Mouse (Mus musculus): ENCODE results near the gene Cdh15.
A peak's percentile ranks its signal among the peaks of the same experiment; 100 is the strongest.

Gene Cdh15

GRCm38 (mm10) chr8:122897200-122897599 is 49.4 kb downstream of the Cdh15 start:
- no peak for DNase-seq

- DNase-seq, result no peak
These were observed 50.3 kb downstream of the Cdh15 start for GRCm38 (mm10) chr8:122898018-122898417.

- DNase-seq, result no peak
These were observed 50.7 kb downstream of the Cdh15 start for GRCm38 (mm10) chr8:122898473-122898872.

- no peak for DNase-seq
These were observed 51.3 kb downstream of the Cdh15 start for GRCm38 (mm10) chr8:122899085-122899484.

GRCm38 (mm10) chr8:122901476-122901875 is 53.7 kb downstream of the Cdh15 start:
- DNase-seq, result no peak

- DNase-seq, result no peak
These were observed 54.2 kb downstream of the Cdh15 start for GRCm38 (mm10) chr8:122901892-122902515.

- no peak for DNase-seq
These were observed 54.8 kb downstream of the Cdh15 start for GRCm38 (mm10) chr8:122902581-122902980.

GRCm38 (mm10) chr8:122903002-122903401 is 55.2 kb downstream of the Cdh15 start:
- no peak for DNase-seq

- no peak for DNase-seq
These were observed 56.7 kb downstream of the Cdh15 start for GRCm38 (mm10) chr8:122904496-122904895.

- no peak for DNase-seq
These were observed 57.6 kb downstream of the Cdh15 start for GRCm38 (mm10) chr8:122905346-122905745.

- peak; percentile 91 for DNase-seq
These were observed 58.8 kb downstream of the Cdh15 start for GRCm38 (mm10) chr8:122906463-122907021.

GRCm38 (mm10) chr8:122912150-122912549 is 64.4 kb downstream of the Cdh15 start:
- DNase-seq, result no peak

GRCm38 (mm10) chr8:122912871-122913270 is 65.1 kb downstream of the Cdh15 start:
- DNase-seq, result no peak

GRCm38 (mm10) chr8:122916766-122917165 is 69.0 kb downstream of the Cdh15 start:
- no peak for DNase-seq
